Mouse (Mus musculus) ovary, adult 18-20 months (tissue): Measurements from ENCODE around the gene Hs3st3a1.

Experiments
- DNase-seq: peaks from one replicate; pipeline ENCODE4 v3.0.0; 2022; ENCODE audit warnings: low spot score, mixed read lengths

The Hs3st3a1 gene

DNA sequence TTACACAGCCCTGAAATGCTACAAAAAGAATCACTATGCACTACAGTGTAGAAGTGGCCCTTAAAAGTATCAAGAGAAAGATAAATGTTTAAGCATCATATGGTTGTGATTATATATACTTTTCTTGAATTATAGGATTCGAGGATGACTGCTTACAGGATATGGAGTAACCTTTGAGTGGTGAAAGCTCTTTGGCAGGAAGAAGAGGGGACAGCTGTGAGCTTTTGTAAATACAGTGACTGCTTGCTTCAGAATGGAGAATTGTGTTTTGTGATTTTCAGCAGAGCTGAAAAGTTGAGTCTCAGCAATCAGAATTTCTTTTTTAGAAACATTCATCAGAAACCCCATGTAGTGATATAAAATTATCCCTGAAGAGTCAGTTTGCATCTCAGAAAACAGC lies 124.3 kb downstream of the Hs3st3a1 start:
- DNase-seq: no peak

DNA sequence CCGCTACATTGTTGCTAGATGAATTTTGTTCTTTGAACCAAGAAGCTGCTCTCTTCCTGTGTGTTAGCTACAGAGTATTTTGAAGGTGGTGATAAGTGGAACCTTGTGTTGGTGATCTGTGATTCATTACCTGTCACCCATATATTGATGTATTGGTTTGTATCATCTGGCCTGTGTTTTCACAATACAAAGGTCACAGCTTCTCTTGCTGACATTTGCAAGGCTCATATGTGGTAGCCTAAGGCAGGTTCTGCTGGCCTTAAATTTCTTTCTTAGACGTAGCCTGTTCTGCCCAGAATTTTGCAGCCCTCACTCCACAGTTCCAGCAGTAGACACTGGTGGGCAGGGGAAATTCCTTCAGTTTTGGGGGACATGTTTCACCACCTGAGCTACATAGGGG lies 125.3 kb downstream of the Hs3st3a1 start:
- DNase-seq: no peak

DNA sequence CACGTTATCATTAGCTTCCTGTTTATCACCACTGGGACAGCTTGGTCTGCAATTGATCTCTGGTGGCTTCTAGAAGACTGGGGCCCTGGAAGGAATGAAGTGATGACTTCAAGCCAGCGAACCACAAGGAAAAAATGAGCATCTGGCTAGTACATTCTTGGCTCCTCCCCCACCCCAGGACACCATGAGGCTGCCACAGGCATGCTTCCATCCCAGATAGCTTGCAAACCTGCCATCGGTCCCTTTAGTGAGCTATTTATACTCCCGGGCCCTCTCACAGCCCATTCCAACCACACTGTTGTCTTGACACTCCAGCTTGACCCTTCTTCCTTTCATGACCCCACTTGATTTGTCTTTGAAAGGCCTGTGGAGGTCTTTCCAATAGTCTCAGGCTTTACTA lies 127.6 kb downstream of the Hs3st3a1 start:
- no peak for DNase-seq
